Mouse (Mus musculus): ENCODE measurements around the gene Hs3st6. TPM values are rescaled to one million over a fixed set of nuclear protein-coding genes. Genes with fewer than 3 reads are reported as not detected.
A peak's percentile ranks its signal among the peaks of the same experiment; 100 is the strongest.

Hs3st6 gene
- total and polyA plus RNA-seq, 3 experiments = not detected

GRCm38 (mm10) chr17:24734513-24734912, 18.3 kb upstream of the Hs3st6 start:
- ATAC-seq (ENCODE audit: extremely low read depth, insufficient number of reproducible peaks, low FRiP score, poor library complexity, severe bottlenecking) (no peak), DNase-seq (ENCODE audit: low spot score) (no peak)
- Histone ChIP-seq H3K27me3 (ENCODE audit: insufficient read depth, low read length) (peaks cover 12% of the 10 kb centered on the region; the same call in 1 of the 2 replicates), H3K4me3 (ENCODE audit: low read depth, low read length) (no peak overlapping the region), H3K36me3 (replicated peaks) (peaks cover 20% of the 10 kb centered on the region), H3K9me3 (replicated peaks) (no peaks in the 10 kb centered on the region), H3K4me1 (ENCODE audit: insufficient read depth, low read depth, low read length) (peaks cover 35% of the 10 kb centered on the region)
- no peak for TF ChIP-seq CTCF (IDR thresholded peaks at IDR 0.05; ENCODE audit: low read depth, low read length)
- no peak for TF ChIP-seq POLR2AphosphoS5 (IDR thresholded peaks at IDR 0.05; ENCODE audit: insufficient replicate concordance, low read depth, low read length)
- no peak for TF ChIP-seq GATA2 (IDR thresholded peaks at IDR 0.05; ENCODE audit: borderline replicate concordance, low read depth, low read length)
- TF ChIP-seq TAL1 (conservative IDR thresholded peaks at IDR 0.05; ENCODE audit: low read depth, low read length) = no peak
- TF ChIP-seq GATA1 (IDR thresholded peaks at IDR 0.05; ENCODE audit: borderline replicate concordance, low read length) = no peak

GRCm38 (mm10) chr17:24735446-24735845, 17.3 kb upstream of the Hs3st6 start:
- peaks cover 12% of the 10 kb centered on the region; the same call in 1 of the 2 replicates for H3K27me3 ChIP-seq (ENCODE audit: insufficient read depth, low read length)
- H3K9me3 ChIP-seq (replicated peaks) = no peaks in the 10 kb centered on the region
- H3K4me3 ChIP-seq (ENCODE audit: low read depth, low read length) = peak overlapping the region; percentile 74
- H3K4me1 ChIP-seq (ENCODE audit: insufficient read depth, low read depth, low read length) = peaks cover 33% of the 10 kb centered on the region
- H3K36me3 ChIP-seq (replicated peaks) = peaks cover 29% of the 10 kb centered on the region
- DNase-seq (ENCODE audit: low spot score) (no peak), ATAC-seq (ENCODE audit: extremely low read depth, insufficient number of reproducible peaks, low FRiP score, poor library complexity, severe bottlenecking) (no peak)
- no peak for TF ChIP-seq CTCF (IDR thresholded peaks at IDR 0.05; ENCODE audit: low read depth, low read length)
- no peak for TF ChIP-seq TAL1 (conservative IDR thresholded peaks at IDR 0.05; ENCODE audit: low read depth, low read length)
- no peak for TF ChIP-seq GATA1 (IDR thresholded peaks at IDR 0.05; ENCODE audit: borderline replicate concordance, low read length)
- no peak for TF ChIP-seq GATA2 (IDR thresholded peaks at IDR 0.05; ENCODE audit: borderline replicate concordance, low read depth, low read length)

GRCm38 (mm10) chr17:24736330-24737051, 16.3 kb upstream of the Hs3st6 start, which contains the start of gene Msrb1:
TSS of gene Msrb1 (plus strand) at chr17:24736642.
- Histone ChIP-seq H3K9me3 (replicated peaks) (no peaks in the 10 kb centered on the region), H3K4me1 (ENCODE audit: insufficient read depth, low read depth, low read length) (peaks cover 33% of the 10 kb centered on the region), H3K36me3 (replicated peaks) (peaks cover 38% of the 10 kb centered on the region), H3K4me3 (ENCODE audit: low read depth, low read length) (peak within 1 kb of the TSS; percentile 74), H3K27me3 (ENCODE audit: insufficient read depth, low read length) (peaks cover 10% of the 10 kb centered on the region; the same call in 1 of the 2 replicates)
- no peak for TF ChIP-seq POLR2AphosphoS5 (IDR thresholded peaks at IDR 0.05; ENCODE audit: insufficient replicate concordance, low read depth, low read length)
- peak; percentile 99 for DNase-seq (ENCODE audit: low spot score)
- peak; percentile 99 for ATAC-seq (ENCODE audit: extremely low read depth, insufficient number of reproducible peaks, low FRiP score, poor library complexity, severe bottlenecking)

GRCm38 (mm10) chr17:24737135-24737810, 15.5 kb upstream of the Hs3st6 start:
- no peaks in the 10 kb centered on the region for H3K9me3 ChIP-seq (replicated peaks)
- peak; percentile 47 for DNase-seq (ENCODE audit: low spot score)
- TF ChIP-seq CTCF (IDR thresholded peaks at IDR 0.05; ENCODE audit: low read depth, low read length) = 0 out of 2 replicates have a peak, but pooled peaks have one; percentile 2
- TF ChIP-seq TAL1 (conservative IDR thresholded peaks at IDR 0.05; ENCODE audit: low read depth, low read length) = no peak
- peaks cover 46% of the 10 kb centered on the region for H3K36me3 ChIP-seq (replicated peaks)
- no peak for ATAC-seq (ENCODE audit: extremely low read depth, insufficient number of reproducible peaks, low FRiP score, poor library complexity, severe bottlenecking)
- H3K4me3 ChIP-seq (ENCODE audit: low read depth, low read length) = peak overlapping the region; percentile 74
- peaks cover 7% of the 10 kb centered on the region; the same call in 1 of the 2 replicates for H3K27me3 ChIP-seq (ENCODE audit: insufficient read depth, low read length)
- H3K4me1 ChIP-seq (ENCODE audit: insufficient read depth, low read depth, low read length) = peaks cover 33% of the 10 kb centered on the region

GRCm38 (mm10) chr17:24738238-24738637, 14.6 kb upstream of the Hs3st6 start:
- no peak for TF ChIP-seq GATA2 (IDR thresholded peaks at IDR 0.05; ENCODE audit: borderline replicate concordance, low read depth, low read length)
- TF ChIP-seq POLR2AphosphoS5 (IDR thresholded peaks at IDR 0.05; ENCODE audit: insufficient replicate concordance, low read depth, low read length) = no peak
- no peak for TF ChIP-seq CTCF (IDR thresholded peaks at IDR 0.05; ENCODE audit: low read depth, low read length)
- no peak for TF ChIP-seq GATA1 (IDR thresholded peaks at IDR 0.05; ENCODE audit: borderline replicate concordance, low read length)
- no peaks in the 10 kb centered on the region for H3K9me3 ChIP-seq (replicated peaks)
- ATAC-seq (ENCODE audit: extremely low read depth, insufficient number of reproducible peaks, low FRiP score, poor library complexity, severe bottlenecking) (no peak), DNase-seq (ENCODE audit: low spot score) (no peak)
- H3K27me3 ChIP-seq (ENCODE audit: insufficient read depth, low read length) = peaks cover 3% of the 10 kb centered on the region; the same call in 1 of the 2 replicates
- H3K4me3 ChIP-seq (ENCODE audit: low read depth, low read length) = no peak overlapping the region
- H3K4me1 ChIP-seq (ENCODE audit: insufficient read depth, low read depth, low read length) = peaks cover 33% of the 10 kb centered on the region
- H3K36me3 ChIP-seq (replicated peaks) = peaks cover 52% of the 10 kb centered on the region

GRCm38 (mm10) chr17:24739926-24740325, 12.9 kb upstream of the Hs3st6 start:
- DNase-seq (ENCODE audit: low spot score) (no peak), ATAC-seq (ENCODE audit: extremely low read depth, insufficient number of reproducible peaks, low FRiP score, poor library complexity, severe bottlenecking) (no peak)
- H3K4me3 ChIP-seq (ENCODE audit: low read depth, low read length) = no peak overlapping the region
- H3K27me3 ChIP-seq (ENCODE audit: insufficient read depth, low read length) = no peaks in the 10 kb centered on the region
- H3K4me1 ChIP-seq (ENCODE audit: insufficient read depth, low read depth, low read length) = peaks cover 31% of the 10 kb centered on the region
- no peak for TF ChIP-seq GATA2 (IDR thresholded peaks at IDR 0.05; ENCODE audit: borderline replicate concordance, low read depth, low read length)
- TF ChIP-seq POLR2AphosphoS5 (IDR thresholded peaks at IDR 0.05; ENCODE audit: insufficient replicate concordance, low read depth, low read length) = no peak
- TF ChIP-seq GATA1 (IDR thresholded peaks at IDR 0.05; ENCODE audit: borderline replicate concordance, low read length) = no peak
- TF ChIP-seq CTCF (IDR thresholded peaks at IDR 0.05; ENCODE audit: low read depth, low read length) = no peak
- no peak for TF ChIP-seq TAL1 (conservative IDR thresholded peaks at IDR 0.05; ENCODE audit: low read depth, low read length)
- H3K36me3 ChIP-seq (replicated peaks) = peaks cover 47% of the 10 kb centered on the region
- no peaks in the 10 kb centered on the region for H3K9me3 ChIP-seq (replicated peaks)

Data from G1E (cell line).